In the genomic region with DNA sequence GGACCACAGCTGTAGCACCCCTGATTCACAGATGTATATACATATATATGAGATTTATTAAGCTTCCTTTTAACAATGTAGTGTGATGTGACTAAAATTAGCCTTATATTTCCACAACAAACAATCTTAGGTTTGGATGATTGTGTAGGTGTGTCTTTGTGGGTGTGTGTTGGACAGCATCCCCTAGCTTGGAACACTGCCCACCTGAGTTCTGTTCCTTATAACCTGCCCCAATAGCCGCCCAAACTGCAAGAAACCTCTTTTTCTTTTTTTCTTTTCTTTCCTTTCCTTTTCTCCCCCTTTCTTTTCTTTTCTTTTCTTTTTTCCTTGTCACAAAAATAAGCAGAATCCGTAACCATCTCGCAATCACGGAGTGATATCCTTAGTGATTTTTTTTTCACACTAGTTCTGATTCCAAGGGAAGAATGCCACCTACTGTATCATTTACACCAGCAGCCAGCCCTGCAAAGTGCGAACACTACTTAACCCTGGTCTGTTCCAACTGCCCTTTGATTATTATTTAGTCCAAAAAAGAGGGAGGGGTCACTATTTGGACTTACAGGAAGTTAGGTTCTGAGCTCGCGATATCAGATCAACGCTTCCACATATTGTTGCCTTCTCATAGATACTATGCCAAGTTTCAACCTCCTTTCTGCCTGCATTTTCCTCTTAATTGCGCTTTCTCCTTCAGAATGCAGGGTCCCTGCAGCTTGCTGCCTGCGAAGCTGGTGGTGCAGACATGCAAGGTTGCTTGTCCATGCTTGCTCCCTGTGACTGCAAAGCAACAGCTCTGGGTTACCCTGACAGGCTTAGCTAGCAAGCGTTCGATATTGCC, we compare ENCODE assay signal across 8 mouse cellular contexts. TPM values are rescaled to one million over a fixed set of nuclear protein-coding genes. Genes with fewer than 3 reads are reported as not detected.
DNase-seq lines count a peak whose midpoint lies in the region; ATAC-seq and TF ChIP-seq lines count a peak whose summit lies in the region.

No protein-coding gene starts in this region.

- H3K36me3 ChIP-seq in stomach, embryonic 16.5 days (ENCODE audit: control insufficient read depth, insufficient read depth, low read length), result no peaks in the 10 kb centered on the region

- peak; percentile 6 for DNase-seq in kidney, adult 11 months
- no peak for DNase-seq in kidney, postnatal 10 days
- peak; percentile 91 for DNase-seq in adipocyte (ENCODE audit: low spot score)
- peak; percentile 4 to 12 for DNase-seq in kidney, adult 8-10 months
- no peak for DNase-seq in lung, adult 2 months
- DNase-seq in thymus, postnatal 25 days, result no peak

- no peaks in the 10 kb centered on the region for H3K4me1 ChIP-seq in embryonic fibroblast, embryonic 13.5 days (ENCODE audit: control insufficient read depth, insufficient read depth, low read length)
- H3K4me1 ChIP-seq in lung, adult 2 months (ENCODE audit: control insufficient read depth, insufficient read depth, low read length), result no peaks in the 10 kb centered on the region; the same call in 1 of the 2 replicates
- peaks cover 11% of the 10 kb centered on the region; the same call in 1 of the 2 replicates for H3K4me1 ChIP-seq in stomach, embryonic 16.5 days (ENCODE audit: control insufficient read depth, insufficient read depth, low read length)

- WGBS in lung, adult 2 months, result 4% methylated on average over 12 of the region's 12 CpGs
- WGBS in stomach, embryonic 16.5 days, result 6% methylated on average over 12 of the region's 12 CpGs

- peak; percentile 30 for ATAC-seq in stomach, embryonic 16.5 days (ENCODE audit: insufficient read depth, low FRiP score)

- H3K9me3 ChIP-seq in stomach, embryonic 16.5 days (replicated peaks; ENCODE audit: control insufficient read depth, low read length), result no peaks in the 10 kb centered on the region

- peak overlapping the region; percentile 97 for H3K4me2 ChIP-seq in stomach, embryonic 16.5 days (ENCODE audit: low read depth, low read length)

- peaks cover 29% of the 10 kb centered on the region for H3K27me3 ChIP-seq in stomach, embryonic 16.5 days (ENCODE audit: control insufficient read depth, insufficient read depth, low read length)

- TF ChIP-seq CTCF in embryonic fibroblast, embryonic 13.5 days (IDR thresholded peaks at IDR 0.05; ENCODE audit: borderline replicate concordance, insufficient read depth, low read length), result no peak
- TF ChIP-seq CTCF in lung, adult 2 months (IDR thresholded peaks at IDR 0.05; ENCODE audit: insufficient read depth, low read length), result peak; percentile 8; the same call in 1 of the 2 replicates

- H3K9ac ChIP-seq in stomach, embryonic 16.5 days (ENCODE audit: low read length), result peak overlapping the region; percentile 83

- H3K27ac ChIP-seq in embryonic fibroblast, embryonic 13.5 days (ENCODE audit: insufficient read depth, low read length), result no peak overlapping the region
- peak overlapping the region; percentile 50; the same call in 1 of the 2 replicates for H3K27ac ChIP-seq in stomach, embryonic 16.5 days (ENCODE audit: low read length)

- TF ChIP-seq POLR2A in embryonic fibroblast, embryonic 13.5 days (IDR thresholded peaks at IDR 0.05; ENCODE audit: low read depth, low read length), result no peak
- TF ChIP-seq POLR2A in lung, adult 2 months (IDR thresholded peaks at IDR 0.05; ENCODE audit: borderline replicate concordance, extremely low read depth, low read depth, low read length), result no peak

- peak overlapping the region; percentile 59 for H3K4me3 ChIP-seq in embryonic fibroblast, embryonic 13.5 days (ENCODE audit: insufficient read depth, low read length)
- H3K4me3 ChIP-seq in lung, adult 2 months (replicated peaks; ENCODE audit: extremely low read depth, low read depth, low read length), result peak overlapping the region; percentile 91
- peak overlapping the region; percentile 60 for H3K4me3 ChIP-seq in stomach, embryonic 16.5 days (replicated peaks; ENCODE audit: low read length)

RNA-seq across cellular contexts. Expression of gene Arhgap20, which starts 0.9 kb away (rescaled TPM):
- polyA plus RNA-seq in embryonic fibroblast, embryonic 13.5 days (2011; ENCODE audit: insufficient read length, low read depth, missing spikeins), result 6.6 and 15.6 TPM in 2 replicates
- polyA plus RNA-seq in lung, adult 2 months (2012; rRNA removed), result 1.1 and 1.5 TPM in 2 replicates
- polyA plus RNA-seq in stomach, embryonic 16.5 days (2015; fragmentation: Nextera tagmentation; extraction: Ambion mirVana), result 2.7 and 3.5 TPM in 2 replicates

Comparison
In these comparisons a context has a peak if more than half of its experiments do, and no peak if none do; other contexts are left out.
1. DNase-seq: peak in kidney, adult 11 months (single experiment), adipocyte (single experiment) and kidney, adult 8-10 months (2 of 2); none in kidney, postnatal 10 days (single experiment), lung, adult 2 months (single experiment) and thymus, postnatal 25 days (single experiment).
2. Peak in every context shown above with its lines, with median percentiles within 50 percentile points of each other: H3K4me3 ChIP-seq.